Mouse (Mus musculus) MEL (cell line): Measurements from ENCODE around the gene Nsd2. TPM values are rescaled to one million over a fixed set of nuclear protein-coding genes. Genes with fewer than 3 reads are reported as not detected.
A peak's percentile ranks its signal among the peaks of the same experiment; 100 is the strongest.

Experiments
- DNase-seq: peaks from one replicate; pipeline ENCODE4 v3.0.0; 2011; ENCODE audit warnings: low read depth, low spot score
- H3K27ac ChIP-seq: 2 replicates; pipeline ENCODE4 v1.5.1; 2012; ENCODE audit warnings: low read depth, mild to moderate bottlenecking, control low read depth, low read length, moderate library complexity; ENCODE audit not compliant: control insufficient read depth
- H3K27me3 ChIP-seq, 2 experiments: fragments of 150-350 bp in 1 of 2; sonication (generic) in 1 of 2; 2 replicates each; pipeline ENCODE4 v1.6.1; 2012; ENCODE audit warnings: low read length in 2 of 2, mild to moderate bottlenecking in 2 of 2, improper control_type of control experiment in 1 of 2, moderate library complexity in 1 of 2; ENCODE audit not compliant: insufficient read depth in 2 of 2, control insufficient read depth in 1 of 2
- H3K36me3 ChIP-seq, 2 experiments: 2 replicates each; pipeline ENCODE4 v1.6.1; 2012 to 2014; ENCODE audit warnings: low read length in 2 of 2, improper control_type of control experiment in 1 of 2, inconsistent platforms in 1 of 2, mild to moderate bottlenecking in 1 of 2; ENCODE audit not compliant: insufficient read depth in 2 of 2, control insufficient read depth in 1 of 2
- H3K4me1 ChIP-seq, 2 experiments: fragments of 150-350 bp in 1 of 2; sonication (generic) in 1 of 2; 2 replicates each; pipeline ENCODE4 v1.6.1; 2012; ENCODE audit warnings: low read length in 2 of 2, improper control_type of control experiment in 1 of 2, mild to moderate bottlenecking in 1 of 2; ENCODE audit not compliant: insufficient read depth in 2 of 2, control insufficient read depth in 1 of 2
- H3K4me3 ChIP-seq, 2 experiments: fragments of 150-350 bp in 1 of 2; sonication (generic) in 1 of 2; 2 replicates each; pipeline ENCODE4 v1.5.1; 2012; ENCODE audit warnings: low read depth in 2 of 2, low read length in 2 of 2, mild to moderate bottlenecking in 2 of 2, moderate library complexity in 2 of 2, control low read depth in 1 of 2, improper control_type of control experiment in 1 of 2; ENCODE audit not compliant: control insufficient read depth in 1 of 2, insufficient read depth in 1 of 2
- H3K79me2 ChIP-seq: 2 replicates; pipeline ENCODE4 v1.6.1; 2012; ENCODE audit warnings: mild to moderate bottlenecking, low read length, moderate library complexity; ENCODE audit not compliant: control insufficient read depth, poor library complexity, insufficient read depth
- H3K9ac ChIP-seq: 2 replicates; pipeline ENCODE4 v1.6.1; 2012; ENCODE audit warnings: low read depth, mild to moderate bottlenecking, control low read depth, low read length, moderate library complexity; ENCODE audit not compliant: control insufficient read depth, poor library complexity, severe bottlenecking
- H3K9me3 ChIP-seq: fragments of 150-350 bp; sonication (generic); replicated peaks from 2 replicates; pipeline ENCODE4 v1.6.1; 2012; ENCODE audit warnings: mild to moderate bottlenecking, low read length, improper control_type of control experiment, moderate library complexity; ENCODE audit not compliant: insufficient read depth
- CHD1 ChIP-seq: IDR thresholded peaks from 2 replicates; pipeline ENCODE4 v1.6.1; 2012; ENCODE audit warnings: low read depth, mild to moderate bottlenecking, inconsistent platforms, low read length, improper control_type of control experiment
- CTCF ChIP-seq, 3 experiments: IDR thresholded peaks in 2 of 3; conservative IDR thresholded peaks in 1 of 3; 2 replicates each; pipeline ENCODE4 v1.5.1; 2011 to 2012; ENCODE audit warnings: low read length in 3 of 3, low read depth in 2 of 3, mild to moderate bottlenecking in 2 of 3, improper control_type of control experiment in 1 of 3, inconsistent platforms in 1 of 3, mixed read lengths in 1 of 3, moderate library complexity in 1 of 3; ENCODE audit not compliant: control insufficient read depth in 1 of 3, insufficient read depth in 1 of 3, poor library complexity in 1 of 3, severe bottlenecking in 1 of 3
- E2F4 ChIP-seq: IDR thresholded peaks from 2 replicates; pipeline ENCODE4 v1.6.1; 2011; ENCODE audit warnings: low read depth, low read length, improper control_type of control experiment, borderline replicate concordance
- GABPA ChIP-seq: IDR thresholded peaks from 2 replicates; pipeline ENCODE4 v1.6.1; 2012; ENCODE audit warnings: low read depth, mild to moderate bottlenecking, inconsistent platforms, low read length, improper control_type of control experiment, moderate library complexity
- GATA1 ChIP-seq: IDR thresholded peaks from 2 replicates; pipeline ENCODE4 v1.6.1; 2011; ENCODE audit warnings: low read depth, low read length, improper control_type of control experiment
- MAX ChIP-seq: IDR thresholded peaks from 2 replicates; pipeline ENCODE4 v1.6.1; 2011; ENCODE audit warnings: low read length, improper control_type of control experiment
- MEF2A ChIP-seq: IDR thresholded peaks from 2 replicates; pipeline ENCODE4 v1.6.1; 2014; ENCODE audit warnings: low read depth, mild to moderate bottlenecking, inconsistent platforms, low read length, improper control_type of control experiment; ENCODE audit not compliant: poor library complexity, insufficient replicate concordance, severe bottlenecking; ENCODE audit errors: extremely low read depth
- MXI1 ChIP-seq: IDR thresholded peaks from 2 replicates; pipeline ENCODE4 v1.6.1; 2011; ENCODE audit warnings: mild to moderate bottlenecking, low read depth, low read length, improper control_type of control experiment
- MYC ChIP-seq: IDR thresholded peaks from 2 replicates; pipeline ENCODE4 v1.6.1; 2011; ENCODE audit warnings: low read depth, mild to moderate bottlenecking, low read length, improper control_type of control experiment, moderate library complexity
- POLR2A ChIP-seq, 2 experiments: IDR thresholded peaks; 2 replicates each; pipeline ENCODE4 v1.6.1; 2011 to 2012; ENCODE audit warnings: low read length in 2 of 2, mild to moderate bottlenecking in 2 of 2, control low read depth in 1 of 2, improper control_type of control experiment in 1 of 2, low read depth in 1 of 2, moderate library complexity in 1 of 2; ENCODE audit not compliant: control insufficient read depth in 1 of 2, insufficient read depth in 1 of 2, poor library complexity in 1 of 2
- RAD21 ChIP-seq: IDR thresholded peaks from 2 replicates; pipeline ENCODE4 v1.6.1; 2011; ENCODE audit warnings: mild to moderate bottlenecking, low read depth, low read length, improper control_type of control experiment
- RCOR1 ChIP-seq: IDR thresholded peaks from 2 replicates; pipeline ENCODE4 v1.6.1; 2012; ENCODE audit warnings: low read depth, mild to moderate bottlenecking, inconsistent platforms, low read length, improper control_type of control experiment
- SIN3A ChIP-seq: IDR thresholded peaks from 2 replicates; pipeline ENCODE4 v1.6.1; 2012; ENCODE audit warnings: low read length, improper control_type of control experiment, inconsistent platforms
- SMC3 ChIP-seq: IDR thresholded peaks from 2 replicates; pipeline ENCODE4 v1.6.1; 2011; ENCODE audit warnings: low read depth, low read length, improper control_type of control experiment
- USF1 ChIP-seq: IDR thresholded peaks from 2 replicates; pipeline ENCODE4 v1.6.1; 2014; ENCODE audit warnings: low read depth, mild to moderate bottlenecking, inconsistent platforms, low read length, improper control_type of control experiment, moderate library complexity
- USF2 ChIP-seq, 2 experiments: IDR thresholded peaks; 2 replicates each; pipeline ENCODE4 v1.6.1; 2011 to 2012; ENCODE audit warnings: improper control_type of control experiment in 2 of 2, low read length in 2 of 2, borderline replicate concordance in 1 of 2, inconsistent platforms in 1 of 2, low read depth in 1 of 2, mild to moderate bottlenecking in 1 of 2; ENCODE audit not compliant: insufficient read depth in 1 of 2
- ZC3H11A ChIP-seq: IDR thresholded peaks from 2 replicates; pipeline ENCODE4 v1.6.1; 2012; ENCODE audit warnings: low read depth, mild to moderate bottlenecking, inconsistent platforms, low read length, improper control_type of control experiment
- ZNF384 ChIP-seq: IDR thresholded peaks from 2 replicates; pipeline ENCODE4 v1.6.1; 2012; ENCODE audit warnings: low read depth, mild to moderate bottlenecking, inconsistent platforms, low read length, improper control_type of control experiment
- polyA plus RNA-seq, 2 experiments: library from polyadenylated mRNA; stranded (reverse) in 1 of 2; unstranded in 1 of 2; fragments of >175 nt in 1 of 2; fragments of >200 nt in 1 of 2; gene quantifications; 2 replicates each; pipeline versions ENCODE4 v1.2.1 to v1.2.4; 2012; ENCODE audit warnings: low replicate concordance in 2 of 2, low read depth in 1 of 2; ENCODE audit not compliant: insufficient read length in 2 of 2, insufficient read depth in 1 of 2, missing spikeins in 1 of 2
- total RNA-seq: library from RNA; depleted of rRNA; stranded (reverse); fragments of 300-350 nt; gene quantifications from 2 replicates; pipeline ENCODE4 v1.2.3, GENCODE M21; 2012

The Nsd2 gene
- total and polyA plus RNA-seq, 3 experiments, result 82.5 to 233 (median 116) TPM

DNA sequence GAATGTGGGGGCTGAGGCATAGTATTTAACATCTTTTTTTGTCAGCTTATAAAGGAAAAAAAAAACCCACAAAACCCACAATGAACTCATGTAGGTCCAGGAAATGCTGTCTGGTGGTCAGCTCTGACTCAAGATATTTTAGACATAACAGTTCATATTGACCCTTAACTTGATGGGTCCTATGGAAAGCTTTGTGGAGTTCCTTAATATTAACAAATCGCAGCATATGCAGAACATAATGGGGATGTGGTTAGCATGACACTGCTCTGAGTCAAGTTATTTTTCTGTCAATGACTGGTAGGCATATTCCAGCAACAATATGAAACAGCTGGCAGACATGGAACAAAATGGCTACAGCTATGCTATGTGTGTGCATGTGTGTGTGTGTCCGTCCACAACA, 17.2 kb upstream of the Nsd2 start:
- Histone ChIP-seq H3K27ac (no peak overlapping the region), H3K4me3 (no peak overlapping the region), H3K27me3 (peaks cover 3 to 7% of the 10 kb centered on the region in 2 experiments; a peak in 3 of 4 replicates), H3K4me1 (no peaks in the 10 kb centered on the region), H3K9me3 (no peaks in the 10 kb centered on the region), H3K36me3 (no peaks in the 10 kb centered on the region), H3K79me2 (no peaks in the 10 kb centered on the region), H3K9ac (no peak overlapping the region)
- DNase-seq, result no peak
- TF ChIP-seq SIN3A (no peak), CHD1 (no peak), ZNF384 (no peak), GATA1 (no peak), RCOR1 (no peak), POLR2A (IDR thresholded peaks at IDR 0.05; ENCODE audit: control insufficient read depth in 1 of 2, insufficient read depth in 1 of 2, low read depth in 1 of 2, low read length in 2 of 2, poor library complexity in 1 of 2) (no peak), MEF2A (no peak), USF1 (no peak), SMC3 (no peak), MXI1 (no peak), RAD21 (no peak), MAX (no peak)

DNA sequence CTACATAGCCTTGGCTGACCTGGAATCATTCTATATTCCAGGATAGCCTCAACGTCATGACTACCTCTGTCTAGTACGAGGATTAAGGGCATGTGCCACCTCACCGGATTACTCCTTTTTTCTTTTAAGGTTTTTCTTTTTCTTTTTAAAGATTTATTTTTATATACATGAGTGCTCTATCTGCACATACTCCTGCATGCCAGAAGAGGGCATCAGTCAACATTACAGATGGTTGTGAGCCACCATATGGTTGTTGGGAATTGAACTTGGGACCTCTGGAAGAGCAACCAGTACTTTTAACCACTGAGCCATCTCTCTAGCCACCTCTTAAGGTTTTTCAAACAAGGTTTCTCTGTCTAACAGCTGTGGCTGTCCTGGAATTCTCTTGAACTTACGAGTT, 9.0 kb upstream of the Nsd2 start:
- H3K79me2 ChIP-seq, result no peaks in the 10 kb centered on the region
- no peaks in the 10 kb centered on the region; a peak in 1 of 4 replicates for H3K27me3 ChIP-seq
- H3K4me3 ChIP-seq, result no peak overlapping the region
- no peak overlapping the region for H3K27ac ChIP-seq
- peaks cover 0 to 7% of the 10 kb centered on the region in 2 experiments; a peak in 2 of 4 replicates for H3K36me3 ChIP-seq
- no peaks in the 10 kb centered on the region for H3K9me3 ChIP-seq
- no peak overlapping the region for H3K9ac ChIP-seq
- TF ChIP-seq USF2 (IDR thresholded peaks at IDR 0.05; ENCODE audit: borderline replicate concordance in 1 of 2, insufficient read depth in 1 of 2, low read depth in 1 of 2, low read length in 2 of 2) (no peak), MYC (no peak), ZC3H11A (peak; percentile 36; the same call in 1 of the 2 replicates), E2F4 (no peak), CTCF (IDR thresholded peaks at IDR 0.05 in 2 of 3, conservative IDR thresholded peaks at IDR 0.05 in 1 of 3; ENCODE audit: control insufficient read depth in 1 of 3, insufficient read depth in 1 of 3, low read depth in 2 of 3, low read length in 3 of 3, poor library complexity in 1 of 3, severe bottlenecking in 1 of 3) (peak; percentile 26 to 52 (median 49); a peak in 5 of 6 replicates), RAD21 (peak; percentile 24), GABPA (no peak), SMC3 (peak; percentile 55)
- TF ChIP-seq, all 39 proteins: peak for 4
- H3K4me1 ChIP-seq, result peaks cover 4 to 7% of the 10 kb centered on the region in 2 experiments
- peak; percentile 42 for DNase-seq
